Mouse (Mus musculus) intestine, embryonic 16.5 days (tissue): Measurements from ENCODE around the gene Gemin5. TPM values are rescaled to one million over a fixed set of nuclear protein-coding genes. Genes with fewer than 3 reads are reported as not detected.
"Not testable (repeated sequence)": the region's sequence is repeated elsewhere in the genome, so short reads cannot be mapped to it uniquely, and the experiment has no call there.

Experiments
- ATAC-seq: fragments of 200-750 bp; cut with Nextera tagmentation; 2 replicates; pipeline ENCODE4 v1.8.0; 2017; ENCODE audit warnings: moderate TSS enrichment, moderate library complexity
- H3K27ac ChIP-seq: fragments of 300-500 bp; sonication (generic); 2 replicates; pipeline ENCODE4 v1.5.1; 2014; ENCODE audit warnings: mild to moderate bottlenecking, low read length
- H3K27me3 ChIP-seq: fragments of 300-500 bp; sonication (generic); replicated peaks from 2 replicates; pipeline ENCODE4 v1.6.1; 2014; ENCODE audit warnings: low read length, control low read depth, mixed read lengths; ENCODE audit not compliant: control insufficient read depth, insufficient read depth
- H3K36me3 ChIP-seq: fragments of 300-500 bp; sonication (generic); 2 replicates; pipeline ENCODE4 v1.6.1; 2014; ENCODE audit warnings: low read length, control low read depth; ENCODE audit not compliant: control insufficient read depth, insufficient read depth
- H3K4me1 ChIP-seq: fragments of 300-500 bp; sonication (generic); 2 replicates; pipeline ENCODE4 v1.6.1; 2014; ENCODE audit warnings: low read length, control low read depth, mixed read lengths; ENCODE audit not compliant: control insufficient read depth, insufficient read depth
- H3K4me2 ChIP-seq: fragments of 300-500 bp; sonication (generic); 2 replicates; pipeline ENCODE4 v1.6.1; 2014; ENCODE audit warnings: low read depth, low read length, control low read depth
- H3K4me3 ChIP-seq: fragments of 300-500 bp; sonication (generic); 2 replicates; pipeline ENCODE4 v1.5.1; 2014; ENCODE audit warnings: mild to moderate bottlenecking, low read length
- H3K9ac ChIP-seq: fragments of 300-500 bp; sonication (generic); 2 replicates; pipeline ENCODE4 v1.6.1; 2014; ENCODE audit warnings: low read depth, low read length
- H3K9me3 ChIP-seq: fragments of 300-500 bp; sonication (generic); 2 replicates; pipeline ENCODE4 v1.6.1; 2016; ENCODE audit warnings: low read length, control low read depth; ENCODE audit not compliant: control insufficient read depth
- WGBS: fragments of 180-500 bp; shearing (Covaris S2); extraction: QIAGEN DNeasy Blood & Tissue Kit; methylation state at CpG from one replicate; pipeline ENCODE4 v1.1.7; 2014; 5-methylcytosine and 5-hydroxymethylcytosine counted together
- polyA plus RNA-seq: library from polyadenylated mRNA; unstranded; fragments of >200 nt; fragmentation: Nextera tagmentation; extraction: Ambion mirVana; gene quantifications from 2 replicates; pipeline ENCODE4 v1.2.1, GENCODE M21; 2015

Gemin5 gene
- polyA plus RNA-seq, 1 experiment from 2014 or later = 11.7 TPM

DNA sequence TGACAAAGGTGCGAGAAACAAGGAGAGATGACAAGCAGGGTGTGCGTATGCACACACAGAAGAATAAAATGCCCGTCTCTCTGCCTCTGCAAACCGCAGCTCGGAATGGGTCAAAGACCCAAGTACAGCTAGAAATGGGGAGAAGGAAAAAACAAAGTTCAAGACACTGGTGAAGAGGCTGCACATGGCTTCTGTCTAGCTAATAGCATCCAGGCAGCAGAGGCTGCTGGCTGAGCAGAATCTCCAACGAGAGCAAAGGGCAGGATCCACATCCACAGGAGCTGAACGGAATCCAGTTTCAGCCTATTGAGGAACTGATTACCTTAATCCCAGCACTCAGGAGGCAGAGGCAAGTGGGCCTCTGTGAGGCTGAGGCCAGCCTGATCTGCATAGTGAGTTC, 12.4 kb upstream of the Gemin5 start:
- Histone ChIP-seq H3K9ac (no peak overlapping the region), H3K9me3 (no peaks in the 10 kb centered on the region), H3K4me3 (no peak overlapping the region), H3K4me2 (no peak overlapping the region), H3K27ac (no peak overlapping the region), H3K36me3 (peaks cover 16% of the 10 kb centered on the region), H3K4me1 (no peaks in the 10 kb centered on the region), H3K27me3 (no peaks in the 10 kb centered on the region)
- WGBS = 72% methylated on average over 7 of the region's 7 CpGs
- ATAC-seq = no peak

DNA sequence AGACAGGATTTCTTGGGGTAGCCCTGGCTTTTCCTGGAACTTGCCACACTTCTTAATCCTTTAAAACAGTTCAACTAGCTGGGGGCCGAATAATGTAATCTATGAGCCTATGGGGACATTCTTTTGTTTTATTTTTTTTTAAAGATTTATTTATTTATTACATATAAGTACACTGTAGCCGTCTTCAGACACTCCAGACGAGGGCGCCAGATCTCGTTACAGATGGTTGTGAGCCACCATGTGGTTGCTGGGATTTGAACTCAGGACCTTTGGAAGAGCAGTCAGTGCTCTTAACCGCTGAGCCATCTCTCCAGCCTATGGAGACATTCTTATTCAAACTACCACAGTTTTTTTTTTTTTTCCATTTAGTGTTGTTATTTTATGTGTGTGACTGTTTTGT, 11.6 kb upstream of the Gemin5 start:
- not testable (repeated sequence) for H3K27me3 ChIP-seq, H3K4me1 ChIP-seq, H3K27ac ChIP-seq, H3K4me2 ChIP-seq, H3K9me3 ChIP-seq, ATAC-seq, H3K4me3 ChIP-seq, H3K9ac ChIP-seq
- H3K36me3 ChIP-seq = peaks cover 16% of the 10 kb centered on the region
- WGBS = 90% methylated on average over 6 of the region's 6 CpGs

DNA sequence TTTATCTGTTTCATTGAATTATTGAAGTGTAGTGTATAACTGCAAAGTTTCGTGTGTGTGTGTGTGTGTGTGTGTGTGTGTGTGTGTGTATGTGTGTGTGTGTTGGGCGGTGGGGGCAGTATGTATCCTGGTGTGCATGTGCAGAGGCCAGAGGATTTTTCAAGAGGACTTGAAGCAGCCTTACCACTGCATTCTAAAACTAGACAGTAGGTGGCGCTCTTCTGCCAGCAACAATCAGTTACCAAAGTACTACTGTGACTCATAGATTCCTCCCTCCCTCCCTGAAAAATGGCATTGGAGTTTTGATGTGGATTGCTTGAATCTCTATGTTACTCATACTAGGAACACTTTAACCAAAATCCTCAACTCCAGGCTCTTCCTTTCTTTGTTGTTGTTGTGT, 11.2 kb upstream of the Gemin5 start:
- H3K4me2 ChIP-seq = no peak overlapping the region
- 29% methylated on average over 3 of the region's 3 CpGs for WGBS
- H3K36me3 ChIP-seq = peaks cover 16% of the 10 kb centered on the region
- no peak overlapping the region for H3K4me3 ChIP-seq
- no peak overlapping the region for H3K9ac ChIP-seq
- H3K4me1 ChIP-seq = no peaks in the 10 kb centered on the region
- H3K27ac ChIP-seq = no peak overlapping the region
- H3K27me3 ChIP-seq = no peaks in the 10 kb centered on the region
- peak; percentile 56 for ATAC-seq
- no peaks in the 10 kb centered on the region for H3K9me3 ChIP-seq

DNA sequence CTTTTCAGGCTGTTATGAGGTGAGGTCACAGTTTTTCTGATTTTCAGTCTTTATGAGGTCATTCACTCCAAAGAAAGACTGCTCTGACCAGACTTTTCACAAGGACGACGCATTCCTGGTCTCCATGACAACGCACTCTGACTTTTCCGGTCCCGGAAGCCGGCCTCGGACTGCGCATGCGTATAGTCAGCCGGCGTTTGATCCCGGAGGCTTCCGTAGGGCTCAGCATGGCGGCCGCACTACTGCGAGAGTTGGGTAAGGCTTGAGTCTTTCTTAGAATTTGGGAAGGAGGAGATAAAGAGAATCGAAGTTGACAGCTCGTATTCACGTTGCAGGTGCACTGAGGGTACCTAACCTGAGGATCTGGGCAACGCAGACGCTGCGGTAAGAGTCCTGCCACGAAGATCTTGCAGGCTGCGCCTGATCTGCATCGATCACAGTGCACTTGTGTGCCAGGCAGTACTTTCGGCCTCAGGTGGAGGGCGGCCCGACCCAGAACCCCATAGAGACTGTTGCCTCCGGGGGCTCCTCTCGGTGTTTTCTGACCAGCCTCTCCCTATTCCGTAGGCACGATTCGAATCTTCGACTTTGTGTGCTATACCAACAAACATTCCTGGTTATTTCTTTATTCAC, 3.2 kb upstream of the Gemin5 start, which contains the start of gene Mrpl22:
Gene Mrpl22 (plus strand): TSS at position 203 of the 633 bp plus-strand sequence.
- H3K4me3 ChIP-seq = peak within 1 kb of the TSS; percentile 76
- H3K9ac ChIP-seq = peak within 1 kb of the TSS; percentile 81
- ATAC-seq = peak; percentile 75
- H3K9me3 ChIP-seq = no peaks in the 10 kb centered on the region
- H3K27me3 ChIP-seq = no peaks in the 10 kb centered on the region
- peak within 1 kb of the TSS; percentile 70 for H3K4me2 ChIP-seq
- peaks cover 8% of the 10 kb centered on the region; the same call in 1 of the 2 replicates for H3K4me1 ChIP-seq
- peak within 1 kb of the TSS; percentile 45 for H3K27ac ChIP-seq
- H3K36me3 ChIP-seq = peaks cover 4% of the 10 kb centered on the region
- under 1% methylated on average over 34 of the region's 34 CpGs for WGBS

DNA sequence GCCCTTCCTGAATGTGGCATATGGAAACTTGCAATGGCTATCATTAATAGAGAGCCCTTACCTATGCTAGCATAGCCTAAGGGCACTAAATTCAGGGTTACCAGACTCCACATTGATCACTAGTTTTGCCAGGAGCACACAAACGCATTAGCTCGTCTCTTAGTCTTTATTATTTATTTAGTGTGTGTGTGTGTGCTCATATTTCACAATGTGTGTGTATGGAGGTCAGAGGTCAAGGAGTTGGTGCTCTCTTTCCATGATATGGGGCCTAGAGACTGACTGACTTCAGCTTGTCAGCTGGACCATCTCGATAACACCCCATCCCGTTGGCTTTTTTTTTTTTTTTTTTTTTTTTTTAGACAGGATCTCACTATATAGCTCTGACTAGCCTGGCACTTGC, 1.3 kb upstream of the Gemin5 start:
- no peak for ATAC-seq
- 56% methylated on average over 4 of the region's 4 CpGs for WGBS

DNA sequence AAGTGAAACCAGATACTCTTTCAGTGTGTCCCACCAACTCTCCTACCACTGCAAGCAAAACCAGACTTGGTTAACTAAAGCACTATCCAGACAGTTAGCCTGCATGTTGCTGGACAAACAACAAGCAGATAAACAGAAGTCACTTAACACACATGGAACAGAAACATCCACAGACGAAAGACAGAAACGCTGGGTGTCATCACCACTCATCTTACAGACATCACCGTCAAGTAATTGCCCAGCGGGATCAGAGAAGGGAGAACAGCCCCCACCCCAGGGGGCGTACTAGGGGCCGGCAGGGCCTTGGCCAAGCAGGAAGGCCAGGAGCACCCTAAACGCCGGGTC, 545 bp downstream of the Gemin5 start:
- H3K27ac ChIP-seq = peak overlapping the region; percentile 74
- peak overlapping the region; percentile 94 for H3K4me3 ChIP-seq
- no peaks in the 10 kb centered on the region for H3K27me3 ChIP-seq
- peaks cover 10% of the 10 kb centered on the region for H3K36me3 ChIP-seq
- under 1% methylated on average over 8 of the region's 8 CpGs for WGBS
- peaks cover 8% of the 10 kb centered on the region; the same call in 1 of the 2 replicates for H3K4me1 ChIP-seq
- peak overlapping the region; percentile 74 for H3K4me2 ChIP-seq
- H3K9me3 ChIP-seq = no peaks in the 10 kb centered on the region
- H3K9ac ChIP-seq = peak overlapping the region; percentile 89
- ATAC-seq = no peak

More for the DNA sequence above, 1.3 kb upstream of the Gemin5 start:
- Histone ChIP-seq H3K4me2 (no peak overlapping the region), H3K4me1 (peaks cover 8% of the 10 kb centered on the region; the same call in 1 of the 2 replicates), H3K4me3 (no peak overlapping the region), H3K27ac (no peak overlapping the region), H3K9ac (no peak overlapping the region), H3K9me3 (no peaks in the 10 kb centered on the region), H3K36me3 (peaks cover 13% of the 10 kb centered on the region), H3K27me3 (no peaks in the 10 kb centered on the region)

DNA sequence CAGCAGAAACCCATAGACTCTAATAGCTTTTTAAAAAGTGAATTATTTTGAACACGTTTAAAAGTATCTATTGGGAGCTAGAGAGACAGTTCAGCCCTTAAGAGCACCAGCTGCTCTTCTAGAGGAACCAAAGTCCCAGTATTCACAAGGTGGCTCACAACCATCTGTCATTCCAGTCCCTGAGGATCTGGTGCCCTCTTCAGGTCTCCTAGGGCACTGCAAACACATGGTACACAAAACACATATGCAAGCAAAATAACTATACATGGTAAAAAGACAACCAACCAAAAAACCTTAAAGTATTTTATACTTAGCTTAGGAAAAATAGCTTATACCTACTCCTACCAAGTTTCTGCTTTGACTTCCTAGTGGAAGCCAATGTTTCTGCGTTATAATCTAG, 3.3 kb downstream of the Gemin5 start:
- ATAC-seq = no peak
- H3K4me1 ChIP-seq = peaks cover 6% of the 10 kb centered on the region; the same call in 1 of the 2 replicates
- peaks cover 10% of the 10 kb centered on the region for H3K36me3 ChIP-seq
- H3K27ac ChIP-seq = no peak overlapping the region
- no peak overlapping the region for H3K4me2 ChIP-seq
- H3K9me3 ChIP-seq = no peaks in the 10 kb centered on the region
- H3K4me3 ChIP-seq = no peak overlapping the region
- H3K27me3 ChIP-seq = no peaks in the 10 kb centered on the region
- 98% methylated on average over 2 of the region's 2 CpGs for WGBS
- H3K9ac ChIP-seq = no peak overlapping the region

DNA sequence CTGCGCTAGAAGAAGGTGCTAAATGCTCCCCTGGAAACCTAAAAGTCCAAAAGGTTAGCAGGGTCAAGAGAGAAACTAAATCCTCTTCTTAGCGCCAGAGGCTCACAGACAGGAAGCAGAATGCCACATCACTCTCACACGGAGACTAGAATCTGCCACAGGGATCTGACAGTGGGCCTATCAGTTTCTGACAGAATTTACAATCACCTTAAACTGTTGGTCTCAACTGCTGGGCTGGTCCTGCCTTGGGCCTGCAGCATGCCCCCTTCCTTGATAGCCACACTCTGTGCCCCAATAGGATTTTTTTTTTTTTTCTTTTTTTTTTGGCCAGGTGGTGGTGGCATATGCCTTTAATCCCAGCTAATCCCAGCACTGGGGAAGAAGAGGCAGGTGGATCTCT, 11.5 kb downstream of the Gemin5 start:
- Histone ChIP-seq H3K27me3 (no peaks in the 10 kb centered on the region), H3K4me1 (no peaks in the 10 kb centered on the region), H3K36me3 (peaks cover 5% of the 10 kb centered on the region), H3K9me3 (no peaks in the 10 kb centered on the region), H3K27ac (no peak overlapping the region), H3K4me2 (no peak overlapping the region), H3K4me3 (no peak overlapping the region), H3K9ac (no peak overlapping the region)
- ATAC-seq = no peak
- 77% methylated on average over 3 of the region's 3 CpGs for WGBS

DNA sequence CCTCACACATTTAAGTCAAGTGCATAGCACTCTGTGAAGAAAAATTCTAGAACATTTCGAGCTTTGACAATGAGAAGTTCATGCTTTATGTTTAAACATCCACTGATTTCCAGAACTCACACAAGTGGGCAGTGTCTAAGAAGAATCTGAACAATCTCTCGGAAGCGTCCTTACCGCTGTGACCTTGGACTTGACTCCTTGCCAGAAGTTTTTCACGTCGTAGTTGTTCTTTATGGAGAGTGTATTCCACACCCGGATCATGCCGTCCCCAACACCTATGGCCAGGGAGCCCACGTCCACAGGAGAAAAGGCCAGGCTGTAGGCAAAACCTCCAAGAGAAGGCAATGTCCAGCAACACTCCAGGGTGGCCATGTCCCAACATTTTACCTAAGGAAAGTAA, 12.9 kb downstream of the Gemin5 start:
- H3K4me2 ChIP-seq = no peak overlapping the region
- H3K36me3 ChIP-seq = peaks cover 8% of the 10 kb centered on the region
- H3K4me1 ChIP-seq = no peaks in the 10 kb centered on the region
- no peak for ATAC-seq
- no peaks in the 10 kb centered on the region for H3K9me3 ChIP-seq
- H3K27ac ChIP-seq = no peak overlapping the region
- 82% methylated on average over 9 of the region's 9 CpGs for WGBS
- H3K4me3 ChIP-seq = no peak overlapping the region
- H3K9ac ChIP-seq = no peak overlapping the region
- H3K27me3 ChIP-seq = no peaks in the 10 kb centered on the region

DNA sequence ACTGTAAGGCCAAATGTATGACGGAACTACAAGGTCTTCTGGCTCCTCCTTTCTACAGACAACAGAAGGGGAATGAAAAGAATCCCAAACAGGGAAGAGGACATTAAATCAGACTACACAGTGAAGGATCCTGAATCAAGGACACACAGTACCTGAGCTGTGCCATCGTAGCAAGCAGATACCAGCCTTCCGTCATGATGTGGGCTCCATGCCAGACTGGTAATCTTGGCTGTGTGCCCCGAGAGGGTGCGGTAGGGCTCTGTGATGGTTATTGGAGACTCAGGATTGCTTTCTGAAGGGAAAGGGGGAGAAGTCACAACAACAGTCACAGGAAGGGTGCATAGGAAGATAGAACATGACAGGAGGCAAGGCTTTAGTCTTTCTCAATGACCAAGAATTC, 22.1 kb downstream of the Gemin5 start:
- WGBS = 81% methylated on average over 5 of the region's 5 CpGs
- Histone ChIP-seq H3K4me2 (no peak overlapping the region), H3K4me1 (no peaks in the 10 kb centered on the region), H3K36me3 (peaks cover 6% of the 10 kb centered on the region), H3K27me3 (no peaks in the 10 kb centered on the region), H3K9me3 (no peaks in the 10 kb centered on the region), H3K4me3 (no peak overlapping the region), H3K9ac (no peak overlapping the region), H3K27ac (no peak overlapping the region)
- no peak for ATAC-seq
